Mouse (Mus musculus): ENCODE measurements around the gene Dlgap4.
"Not testable (repeated sequence)": the region's sequence is repeated elsewhere in the genome, so short reads cannot be mapped to it uniquely, and the experiment has no call there.

Dlgap4 gene

GRCm38 (mm10) chr2:156802116-156802515, 188.6 kb downstream of the Dlgap4 start:
- not testable (repeated sequence) for DNase-seq (ENCODE audit: low read depth, low spot score)

GRCm38 (mm10) chr2:156803698-156804372, 190.3 kb downstream of the Dlgap4 start:
- no peak for DNase-seq (ENCODE audit: low read depth, low spot score)

GRCm38 (mm10) chr2:156804589-156804988, 191.1 kb downstream of the Dlgap4 start:
- DNase-seq (ENCODE audit: low read depth, low spot score), result no peak

GRCm38 (mm10) chr2:156806886-156807285, 193.4 kb downstream of the Dlgap4 start:
- no peak for DNase-seq (ENCODE audit: low read depth, low spot score)

- DNase-seq (ENCODE audit: low read depth, low spot score), result peak; percentile 83
Observed at GRCm38 (mm10) chr2:156809579-156809978, 196.1 kb downstream of the Dlgap4 start.

GRCm38 (mm10) chr2:156810716-156811115, 197.2 kb downstream of the Dlgap4 start:
- DNase-seq (ENCODE audit: low read depth, low spot score), result no peak

GRCm38 (mm10) chr2:156811556-156811955, 198.1 kb downstream of the Dlgap4 start:
- no peak for DNase-seq (ENCODE audit: low read depth, low spot score)

All from mesoderm, embryonic 11.5 days (tissue).